In genomic region chr2:72992497-72992896, GRCm38 (mm10) we compare ENCODE assay signal across 20 mouse cellular contexts. TPM values are rescaled to one million over a fixed set of nuclear protein-coding genes. Genes with fewer than 3 reads are reported as not detected.
DNase-seq lines count a peak whose midpoint lies in the region.
"Had no signal": no experiment of that assay in that cellular context is flagged by ENCODE, and none has a peak within 500 bp of the region (broad histone marks: within the 10 kb centered on the region; RNA-seq: fewer than 3 reads in every experiment).

No protein-coding gene starts in this region.

- intact Hi-C loops in heart, postnatal 36 days (cut with DNase I) = no loop called here
- intact Hi-C loops in left cerebral cortex, postnatal 36 days (cut with DNase I) = no loop called here

- DNase-seq in heart, adult 11 months = peak; percentile 63
- no peak for DNase-seq in heart, postnatal 36 days
- DNase-seq in ES-CJ7 (ENCODE audit: low read depth, low spot score) = peak; percentile 21
- DNase-seq in R1 (ENCODE audit: low read depth, low spot score) = peak; percentile 55
- DNase-seq in gastrocnemius, adult 8-10 months (ENCODE audit: low spot score in 2 of 2) = no peak
- DNase-seq in embryo, embryonic 10.5 days (ENCODE audit: low spot score) = no peak
- DNase-seq in left cerebral cortex, postnatal 36 days (ENCODE audit: low spot score in 2 of 2) = no peak
- DNase-seq: adrenal gland, adult 8-10 months; adrenal gland, postnatal 14 days; adrenal gland, postnatal 36 days; B cell, adult 2 months; cerebellum, adult 11-12 months; cerebellum, adult 2 months; cerebellum, adult 9-10 months; cerebellum, postnatal 10 days; cerebellum, postnatal 25 days; embryo, embryonic 11 days had no signal

RNA-seq across cellular contexts. Expression of gene Gm11084, which starts 6.0 kb away (rescaled TPM):
- total RNA-seq in heart, postnatal 36 days (2021) = not detected
- total RNA-seq in gastrocnemius, adult 8-10 months (2022) = not detected
- not detected for total RNA-seq in left cerebral cortex, postnatal 36 days (2021)
- total RNA-seq: adrenal gland, adult 18-20 months; adrenal gland, adult 8-10 months; adrenal gland, postnatal 14 days; adrenal gland, postnatal 36 days; CH12.LX; G1E had no signal

RNA-seq across cellular contexts. Expression of gene Sp3, which starts 12.3 kb away (rescaled TPM):
- total RNA-seq in heart, postnatal 36 days (2021) = 10 to 100 TPM; 34.9 to 37.6 TPM
- 10 to 100 TPM; 16.5 to 19.1 (median 18.7) TPM for total RNA-seq in gastrocnemius, adult 8-10 months (2022)
- total RNA-seq in left cerebral cortex, postnatal 36 days (2021) = 10 to 100 TPM; 50.0 to 54.8 TPM

Comparison
In these comparisons a context has a peak if more than half of its experiments do, and no peak if none do; other contexts are left out.
1. DNase-seq: peak in heart, adult 11 months (single experiment), ES-CJ7 (single experiment) and R1 (single experiment); none in heart, postnatal 36 days (0 of 2), gastrocnemius, adult 8-10 months (0 of 2), embryo, embryonic 10.5 days (single experiment) and left cerebral cortex, postnatal 36 days (0 of 2).